Mouse (Mus musculus): Measurements from ENCODE around the gene Rap1b.

DNA sequence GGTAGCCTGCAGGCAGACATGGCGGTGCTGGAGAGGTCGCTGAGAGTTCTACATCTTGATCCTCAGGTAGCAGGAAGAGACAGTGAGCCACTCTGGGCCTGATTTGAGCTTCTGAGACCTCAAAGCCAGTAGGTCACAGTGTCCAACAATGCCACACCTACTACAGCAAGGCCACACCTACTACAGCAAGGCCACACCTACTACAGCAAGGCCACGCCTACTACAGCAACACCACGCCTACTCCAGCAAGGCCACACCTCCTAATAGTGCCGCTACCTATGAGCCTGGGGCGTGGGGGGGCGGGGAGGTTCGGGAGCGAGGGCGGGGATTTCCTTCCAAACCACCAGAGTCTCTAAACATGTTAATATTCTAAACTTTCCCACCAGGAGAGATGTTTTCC lies 45.5 kb upstream of the Rap1b start:
- TF ChIP-seq CTCF (conservative IDR thresholded peaks at IDR 0.05; ENCODE audit: insufficient read depth, insufficient read length, low read depth, low read length) (no peak), POLR2A (IDR thresholded peaks at IDR 0.05; ENCODE audit: low read depth, low read length) (no peak)

Data from kidney, adult 2 months (tissue).